Mouse (Mus musculus): ENCODE measurements around the gene Gm28230. TPM values are rescaled to one million over a fixed set of nuclear protein-coding genes. Genes with fewer than 3 reads are reported as not detected.

Gene Gm28230
- total and polyA plus RNA-seq, 3 experiments: 0.89 to 1.7 (median 1.1) TPM

- H3K4me1 ChIP-seq (ENCODE audit: control insufficient read depth in 1 of 2, insufficient read depth in 2 of 2): peaks cover 14 to 40% of the 10 kb centered on the region in 2 experiments
- dilution Hi-C loops (cut with MboI; ENCODE audit: extremely low pct_ligation_motif_present, extremely low pct_unique_long_range_greater_than_20kb, low sequenced_read_pairs): no loop called here
- in situ Hi-C loops (cut with MboI; ENCODE audit: low pct_ligation_motif_present, low pct_unique_long_range_greater_than_20kb, low sequenced_read_pairs): no loop called here
- H3K36me3 ChIP-seq (replicated peaks in 1 of 2; ENCODE audit: control insufficient read depth in 1 of 2, insufficient read depth in 1 of 2, low read length in 1 of 2): peaks cover 7 to 29% of the 10 kb centered on the region in 2 experiments
- no peak overlapping the region; the same call in 1 of the 2 replicates for H3K27ac ChIP-seq (ENCODE audit: insufficient read depth, low read depth)
- no peak overlapping the region for H3K4me3 ChIP-seq (replicated peaks in 1 of 3; ENCODE audit: low read depth in 2 of 3, low read length in 2 of 3, poor library complexity in 1 of 3)
- H3K79me2 ChIP-seq (replicated peaks; ENCODE audit: control insufficient read depth, extremely low read depth, insufficient read depth, poor library complexity, severe bottlenecking): peaks cover 3% of the 10 kb centered on the region; the same call in 1 of the 2 replicates
- TF ChIP-seq JUN (IDR thresholded peaks at IDR 0.05; ENCODE audit: insufficient read depth, low read depth, low read length) (no peak), ZKSCAN1 (IDR thresholded peaks at IDR 0.05; ENCODE audit: borderline replicate concordance, low read depth, low read length) (no peak), ZNF384 (IDR thresholded peaks at IDR 0.05; ENCODE audit: low read depth, low read length) (no peak)
- H3K27me3 ChIP-seq (replicated peaks): no peaks in the 10 kb centered on the region
- peaks cover 16% of the 10 kb centered on the region for H3K9me3 ChIP-seq (replicated peaks; ENCODE audit: low read length)
- no peak overlapping the region for H3K9ac ChIP-seq (ENCODE audit: insufficient read depth, low read depth)
- no peak for DNase-seq (ENCODE audit: extremely low read depth)
- peak overlapping the region; percentile 63; the same call in 1 of the 2 replicates for H3K4me2 ChIP-seq (ENCODE audit: insufficient read depth, low read depth, poor library complexity, severe bottlenecking)
Measured at GRCm38 (mm10) chr2:74736688-74737577, 10.4 kb downstream of the Gm28230 start.

- dilution Hi-C loops (cut with MboI; ENCODE audit: extremely low pct_ligation_motif_present, extremely low pct_unique_long_range_greater_than_20kb, low sequenced_read_pairs): no loop called here
- H3K27ac ChIP-seq (ENCODE audit: insufficient read depth, low read depth): no peak overlapping the region; the same call in 1 of the 2 replicates
- H3K79me2 ChIP-seq (replicated peaks; ENCODE audit: control insufficient read depth, extremely low read depth, insufficient read depth, poor library complexity, severe bottlenecking): 0 out of 2 replicates have a peak, but pooled peaks cover 3% of the 10 kb centered on the region
- H3K9ac ChIP-seq (ENCODE audit: insufficient read depth, low read depth): no peak overlapping the region
- in situ Hi-C loops (cut with MboI; ENCODE audit: low pct_ligation_motif_present, low pct_unique_long_range_greater_than_20kb, low sequenced_read_pairs): no loop called here
- no peaks in the 10 kb centered on the region for H3K27me3 ChIP-seq (replicated peaks)
- H3K4me2 ChIP-seq (ENCODE audit: insufficient read depth, low read depth, poor library complexity, severe bottlenecking): peak overlapping the region; percentile 63
- peak; percentile 16 for DNase-seq (ENCODE audit: extremely low read depth)
- H3K4me1 ChIP-seq (ENCODE audit: control insufficient read depth in 1 of 2, insufficient read depth in 2 of 2): peaks cover 14 to 35% of the 10 kb centered on the region in 2 experiments
- H3K9me3 ChIP-seq (replicated peaks; ENCODE audit: low read length): peaks cover 16% of the 10 kb centered on the region
- H3K36me3 ChIP-seq (replicated peaks in 1 of 2; ENCODE audit: control insufficient read depth in 1 of 2, insufficient read depth in 1 of 2, low read length in 1 of 2): peaks cover 7 to 29% of the 10 kb centered on the region in 2 experiments
- H3K4me3 ChIP-seq (replicated peaks in 1 of 3; ENCODE audit: low read depth in 2 of 3, low read length in 2 of 3, poor library complexity in 1 of 3): no peak overlapping the region
- TF ChIP-seq GABPA (IDR thresholded peaks at IDR 0.05; ENCODE audit: insufficient replicate concordance, low read depth, low read length) (no peak), MEF2A (IDR thresholded peaks at IDR 0.05; ENCODE audit: borderline replicate concordance, low read depth, low read length) (peak; percentile 20; the same call in 1 of the 2 replicates)
Measured at GRCm38 (mm10) chr2:74737578-74738070, 11.1 kb downstream of the Gm28230 start.

GRCm38 (mm10) chr2:74738623-74739475 is 12.3 kb downstream of the Gm28230 start:
- Histone ChIP-seq H3K4me3 (replicated peaks in 1 of 3; ENCODE audit: low read depth in 2 of 3, low read length in 2 of 3, poor library complexity in 1 of 3) (peak overlapping the region in 1 of 3 experiments; percentile 42), H3K4me1 (ENCODE audit: control insufficient read depth in 1 of 2, insufficient read depth in 2 of 2) (peaks cover 14 to 33% of the 10 kb centered on the region in 2 experiments), H3K4me2 (ENCODE audit: insufficient read depth, low read depth, poor library complexity, severe bottlenecking) (peak overlapping the region; percentile 63), H3K27me3 (replicated peaks) (no peaks in the 10 kb centered on the region), H3K79me2 (replicated peaks; ENCODE audit: control insufficient read depth, extremely low read depth, insufficient read depth, poor library complexity, severe bottlenecking) (no peaks in the 10 kb centered on the region), H3K27ac (ENCODE audit: insufficient read depth, low read depth) (peak overlapping the region; percentile 82), H3K9me3 (replicated peaks; ENCODE audit: low read length) (peaks cover 16% of the 10 kb centered on the region), H3K9ac (ENCODE audit: insufficient read depth, low read depth) (peak overlapping the region; percentile 36; the same call in 1 of the 2 replicates), H3K36me3 (replicated peaks in 1 of 2; ENCODE audit: control insufficient read depth in 1 of 2, insufficient read depth in 1 of 2, low read length in 1 of 2) (peaks cover 7 to 29% of the 10 kb centered on the region in 2 experiments)
- TF ChIP-seq SIN3A (IDR thresholded peaks at IDR 0.05; ENCODE audit: low read length) (0 out of 2 replicates have a peak, but pooled peaks have one; percentile 20), UBTF (IDR thresholded peaks at IDR 0.05; ENCODE audit: low read depth, low read length) (no peak), MXI1 (IDR thresholded peaks at IDR 0.05; ENCODE audit: low read depth, low read length) (no peak), NRF1 (IDR thresholded peaks at IDR 0.05; ENCODE audit: low read depth, low read length) (peak; percentile 77), MYC (IDR thresholded peaks at IDR 0.05; ENCODE audit: low read depth, low read length) (0 out of 2 replicates have a peak, but pooled peaks have one; percentile 19), TBP (conservative IDR thresholded peaks at IDR 0.05; ENCODE audit: low read depth, low read length) (0 out of 2 replicates have a peak, but pooled peaks have one; percentile 18), MAFK (IDR thresholded peaks at IDR 0.05; ENCODE audit: insufficient replicate concordance, low read length) (peak; percentile 85; the same call in 1 of the 2 replicates), BHLHE40 (IDR thresholded peaks at IDR 0.05; ENCODE audit: low read depth, low read length) (peak; percentile 95), TCF12 (IDR thresholded peaks at IDR 0.05; ENCODE audit: low read depth, low read length) (0 out of 2 replicates have a peak, but pooled peaks have one; percentile 19), ETS1 (conservative IDR thresholded peaks at IDR 0.05; ENCODE audit: low read depth, low read length) (peak; percentile 49; the same call in 1 of the 2 replicates)
- peak; percentile 28 for DNase-seq (ENCODE audit: extremely low read depth)
- in situ Hi-C loops (cut with MboI; ENCODE audit: low pct_ligation_motif_present, low pct_unique_long_range_greater_than_20kb, low sequenced_read_pairs): no loop called here
- dilution Hi-C loops (cut with MboI; ENCODE audit: extremely low pct_ligation_motif_present, extremely low pct_unique_long_range_greater_than_20kb, low sequenced_read_pairs): no loop called here
